Mouse (Mus musculus) myocyte (in vitro differentiated cells): ENCODE measurements around the gene Mrpl3. TPM values are rescaled to one million over a fixed set of nuclear protein-coding genes. Genes with fewer than 3 reads are reported as not detected.

Experiments
- H3K27me3 ChIP-seq: one replicate; pipeline ENCODE4 v1.6.1; 2011; ENCODE audit not compliant: control insufficient read depth, insufficient read depth, insufficient read length
- H3K36me3 ChIP-seq: one replicate; pipeline ENCODE4 v1.6.1; 2011; ENCODE audit not compliant: control insufficient read depth, insufficient read depth
- H3K4me2 ChIP-seq: one replicate; pipeline ENCODE4 v1.6.1; 2011; ENCODE audit warnings: low read depth, control low read depth
- H3K4me3 ChIP-seq: one replicate; pipeline ENCODE4 v1.5.1; 2011; ENCODE audit warnings: mild to moderate bottlenecking, control low read depth, moderate library complexity
- H3K79me2 ChIP-seq: one replicate; pipeline ENCODE4 v1.6.1; 2011; ENCODE audit not compliant: control insufficient read depth, insufficient read depth
- H3ac ChIP-seq: one replicate; pipeline ENCODE4 v1.6.1; 2011; ENCODE audit not compliant: control insufficient read depth, insufficient read length
- CEBPB ChIP-seq: IDR thresholded peaks from 2 replicates; pipeline ENCODE4 v1.6.1; 2011; ENCODE audit warnings: mild to moderate bottlenecking, moderate library complexity; ENCODE audit not compliant: poor library complexity, insufficient read depth, severe bottlenecking
- E2F4 ChIP-seq: IDR thresholded peaks from one replicate; pipeline ENCODE4 v1.6.1; 2011; ENCODE audit warnings: mild to moderate bottlenecking, control low read depth, moderate library complexity; ENCODE audit not compliant: insufficient read depth
- MAX ChIP-seq: IDR thresholded peaks from one replicate; pipeline ENCODE4 v1.6.1; 2011; ENCODE audit warnings: low read depth, mild to moderate bottlenecking, control low read depth
- MYOD1 ChIP-seq, 3 experiments: IDR thresholded peaks; one replicate each; pipeline ENCODE4 v1.6.1; 2011; ENCODE audit warnings: control low read depth in 2 of 3, low read depth in 2 of 3, mild to moderate bottlenecking in 2 of 3, moderate library complexity in 1 of 3; ENCODE audit not compliant: insufficient read length in 2 of 3, control insufficient read depth in 1 of 3
- MYOG ChIP-seq, 3 experiments: IDR thresholded peaks; one replicate each; pipeline ENCODE4 v1.6.1; 2011; ENCODE audit warnings: control low read depth in 2 of 3, low read depth in 2 of 3, mild to moderate bottlenecking in 2 of 3; ENCODE audit not compliant: insufficient read length in 2 of 3, control insufficient read depth in 1 of 3, insufficient read depth in 1 of 3
- POLR2A ChIP-seq: IDR thresholded peaks from one replicate; pipeline ENCODE4 v1.6.1; 2011; ENCODE audit warnings: low read depth, mild to moderate bottlenecking, control low read depth, moderate library complexity; ENCODE audit not compliant: insufficient read length
- POLR2AphosphoS2 ChIP-seq: IDR thresholded peaks from one replicate; pipeline ENCODE4 v1.6.1; 2011; ENCODE audit warnings: low read depth, control low read depth; ENCODE audit not compliant: insufficient read length
- REST ChIP-seq: IDR thresholded peaks from one replicate; pipeline ENCODE4 v1.6.1; 2011; ENCODE audit warnings: mild to moderate bottlenecking, control low read depth, moderate library complexity; ENCODE audit not compliant: insufficient read depth, insufficient read length
- SRF ChIP-seq: IDR thresholded peaks from one replicate; pipeline ENCODE4 v1.6.1; 2011; ENCODE audit warnings: low read depth; ENCODE audit not compliant: control insufficient read depth, insufficient read length
- TCF12 ChIP-seq: IDR thresholded peaks from one replicate; pipeline ENCODE4 v1.6.1; 2011; ENCODE audit warnings: mild to moderate bottlenecking, control low read depth; ENCODE audit not compliant: poor library complexity, insufficient read depth, severe bottlenecking
- TCF3 ChIP-seq: IDR thresholded peaks from one replicate; pipeline ENCODE4 v1.6.1; 2011; ENCODE audit warnings: low read depth, control low read depth; ENCODE audit not compliant: insufficient read length
- USF1 ChIP-seq: IDR thresholded peaks from one replicate; pipeline ENCODE4 v1.6.1; 2011; ENCODE audit warnings: low read depth, mild to moderate bottlenecking, control low read depth, moderate library complexity
- polyA plus RNA-seq: library from polyadenylated mRNA; unstranded; fragments of >200 nt; fragmentation: generic; extraction: Trizol; gene quantifications from one replicate; pipeline ENCODE4 v1.2.1, GENCODE M21; 2012; ENCODE audit warnings: missing spikeins

Mrpl3 gene
- polyA plus RNA-seq, 1 experiment: 72.4 TPM

- peaks cover 22% of the 10 kb centered on the region for H3K79me2 ChIP-seq
- no peaks in the 10 kb centered on the region for H3K36me3 ChIP-seq
- H3ac ChIP-seq: peak overlapping the region; percentile 98
- no peaks in the 10 kb centered on the region for H3K27me3 ChIP-seq
- peak overlapping the region; percentile 72 for H3K4me3 ChIP-seq
- TF ChIP-seq USF1 (no peak), POLR2A (no peak), CEBPB (no peak), SRF (no peak), E2F4 (no peak), POLR2AphosphoS2 (no peak), REST (no peak), TCF12 (no peak), MYOG (IDR thresholded peaks at IDR 0.05; ENCODE audit: control insufficient read depth in 1 of 3, insufficient read depth in 1 of 3, insufficient read length in 2 of 3, low read depth in 2 of 3) (no peak), TCF3 (no peak), MYOD1 (IDR thresholded peaks at IDR 0.05; ENCODE audit: control insufficient read depth in 1 of 3, insufficient read length in 2 of 3, low read depth in 2 of 3) (no peak), MAX (no peak)
- peak overlapping the region; percentile 97 for H3K4me2 ChIP-seq
Measured at GRCm38 (mm10) chr9:105053812-105054211, 773 bp downstream of the Mrpl3 start.

- no peak overlapping the region for H3K4me3 ChIP-seq
- no peaks in the 10 kb centered on the region for H3K27me3 ChIP-seq
- no peaks in the 10 kb centered on the region for H3K79me2 ChIP-seq
- peaks cover 15% of the 10 kb centered on the region for H3K36me3 ChIP-seq
- TF ChIP-seq MYOD1 (IDR thresholded peaks at IDR 0.05; ENCODE audit: control insufficient read depth in 1 of 3, insufficient read length in 2 of 3, low read depth in 2 of 3): no peak
- TF ChIP-seq SRF: no peak
- no peak for TF ChIP-seq MAX
- no peak for TF ChIP-seq USF1
- no peak for TF ChIP-seq TCF12
- TF ChIP-seq POLR2A: no peak
- TF ChIP-seq REST: no peak
- no peak for TF ChIP-seq MYOG (IDR thresholded peaks at IDR 0.05; ENCODE audit: control insufficient read depth in 1 of 3, insufficient read depth in 1 of 3, insufficient read length in 2 of 3, low read depth in 2 of 3)
- TF ChIP-seq POLR2AphosphoS2: no peak
- TF ChIP-seq TCF3: no peak
- no peak for TF ChIP-seq CEBPB
- TF ChIP-seq E2F4: no peak
- no peak overlapping the region for H3K4me2 ChIP-seq
- no peak overlapping the region for H3ac ChIP-seq
Measured at GRCm38 (mm10) chr9:105069106-105069505, 16.1 kb downstream of the Mrpl3 start.

- Histone ChIP-seq H3K36me3 (no peaks in the 10 kb centered on the region), H3K4me2 (no peak overlapping the region), H3ac (no peak overlapping the region), H3K79me2 (no peaks in the 10 kb centered on the region), H3K4me3 (no peak overlapping the region), H3K27me3 (no peaks in the 10 kb centered on the region)
- TF ChIP-seq POLR2A (no peak), TCF3 (no peak), USF1 (no peak), MAX (no peak), CEBPB (no peak), MYOG (IDR thresholded peaks at IDR 0.05; ENCODE audit: control insufficient read depth in 1 of 3, insufficient read depth in 1 of 3, insufficient read length in 2 of 3, low read depth in 2 of 3) (no peak), TCF12 (no peak), POLR2AphosphoS2 (no peak), REST (no peak), MYOD1 (IDR thresholded peaks at IDR 0.05; ENCODE audit: control insufficient read depth in 1 of 3, insufficient read length in 2 of 3, low read depth in 2 of 3) (no peak), SRF (no peak), E2F4 (no peak)
Measured at GRCm38 (mm10) chr9:105072991-105073748, 20.1 kb downstream of the Mrpl3 start.

DNA sequence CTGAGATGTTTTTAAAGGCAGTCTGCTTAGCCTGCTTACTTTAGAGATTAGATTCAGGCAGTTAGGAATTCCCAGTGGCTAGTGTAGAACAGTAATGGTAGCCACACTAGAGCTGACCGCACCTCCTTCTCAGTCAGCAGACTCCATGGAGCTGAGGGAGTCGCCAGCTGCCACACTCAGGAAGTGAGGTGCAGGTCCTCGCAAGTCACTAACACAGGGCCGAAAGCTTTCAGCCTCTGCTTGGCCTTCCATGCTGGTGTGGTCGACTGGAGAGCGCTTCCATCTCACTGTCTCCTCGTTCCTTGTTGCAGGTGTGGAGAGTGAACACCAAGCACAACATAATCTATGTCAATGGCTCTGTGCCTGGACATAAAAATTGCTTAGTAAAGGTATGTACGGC is 21.8 kb downstream of the Mrpl3 start:
- Histone ChIP-seq H3K4me2 (no peak overlapping the region), H3ac (no peak overlapping the region), H3K27me3 (no peaks in the 10 kb centered on the region), H3K79me2 (no peaks in the 10 kb centered on the region), H3K4me3 (no peak overlapping the region), H3K36me3 (no peaks in the 10 kb centered on the region)
- TF ChIP-seq MAX (no peak), SRF (no peak)

DNA sequence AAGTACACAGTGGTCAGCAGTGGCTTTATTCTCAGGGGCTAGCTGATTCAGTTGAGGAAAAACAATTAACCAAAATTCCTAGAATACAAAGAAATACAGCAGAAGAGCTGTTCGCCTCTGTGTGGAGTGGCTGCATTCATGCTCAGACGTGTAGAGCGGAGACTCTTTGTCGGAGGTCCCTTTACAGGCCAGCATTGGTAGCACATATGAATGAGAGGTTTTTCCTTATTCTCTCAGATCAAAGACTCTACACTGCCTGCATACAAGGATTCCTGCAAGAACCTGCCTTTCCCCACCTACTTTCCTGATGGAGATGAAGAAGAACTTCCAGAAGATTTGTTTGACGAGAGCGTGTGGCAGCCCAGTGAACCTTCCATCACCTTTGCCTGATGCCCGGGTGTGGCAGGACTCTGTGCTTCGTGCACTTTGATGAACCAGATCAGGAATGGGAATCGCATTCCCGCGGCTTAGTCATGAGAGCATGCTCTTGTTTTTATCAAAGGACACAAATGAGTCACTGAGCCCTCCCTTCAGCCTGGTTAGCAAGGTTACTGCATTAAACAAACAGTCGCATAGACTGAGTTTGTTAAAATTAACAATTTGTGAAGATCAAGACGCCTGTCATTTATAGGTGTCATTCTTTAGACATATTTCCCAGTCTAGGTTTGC is 23.9 kb downstream of the Mrpl3 start:
- Histone ChIP-seq H3K79me2 (no peaks in the 10 kb centered on the region), H3K27me3 (no peaks in the 10 kb centered on the region), H3K36me3 (no peaks in the 10 kb centered on the region), H3ac (no peak overlapping the region), H3K4me2 (no peak overlapping the region), H3K4me3 (no peak overlapping the region)
- TF ChIP-seq USF1: no peak
- TF ChIP-seq POLR2AphosphoS2: no peak
- no peak for TF ChIP-seq SRF
- no peak for TF ChIP-seq POLR2A
- TF ChIP-seq E2F4: no peak
- no peak for TF ChIP-seq REST
- TF ChIP-seq MAX: no peak
- TF ChIP-seq MYOG (IDR thresholded peaks at IDR 0.05; ENCODE audit: control insufficient read depth in 1 of 3, insufficient read depth in 1 of 3, insufficient read length in 2 of 3, low read depth in 2 of 3): no peak
- TF ChIP-seq MYOD1 (IDR thresholded peaks at IDR 0.05; ENCODE audit: control insufficient read depth in 1 of 3, insufficient read length in 2 of 3, low read depth in 2 of 3): no peak
- TF ChIP-seq TCF12: no peak
